Mouse (Mus musculus) right cerebral cortex, postnatal 10 days (tissue): ENCODE results near the gene Hgf.

Source experiments
- DNase-seq, 2 experiments: peaks; one replicate each; pipeline ENCODE4 v3.0.0; 2021; ENCODE audit warnings: low spot score in 2 of 2

The Hgf gene

GRCm38 (mm10) chr5:16553304-16554047, at the start of gene Hgf:
TSS of gene Hgf (plus strand) at chr5:16553495.
- peak; percentile 50 to 51 for DNase-seq

GRCm38 (mm10) chr5:16506702-16507350, 46.5 kb upstream of the Hgf start:
- peak in 1 of 2 experiments; percentile 23 for DNase-seq

GRCm38 (mm10) chr5:16531619-16532277, 21.5 kb upstream of the Hgf start:
- DNase-seq, result no peak

- no peak for DNase-seq
Observed at GRCm38 (mm10) chr5:16538067-16538466, 15.2 kb upstream of the Hgf start.

- DNase-seq, result no peak
Observed at GRCm38 (mm10) chr5:16541561-16542116, 11.7 kb upstream of the Hgf start.

GRCm38 (mm10) chr5:16547490-16547889, 5.8 kb upstream of the Hgf start:
- no peak for DNase-seq

- no peak for DNase-seq
Observed at GRCm38 (mm10) chr5:16552647-16553046, 648 bp upstream of the Hgf start.

- DNase-seq, result no peak
Observed at GRCm38 (mm10) chr5:16560247-16560646, 7.0 kb downstream of the Hgf start.

- DNase-seq, result no peak
Observed at GRCm38 (mm10) chr5:16568997-16569396, 15.7 kb downstream of the Hgf start.

- no peak for DNase-seq
Observed at GRCm38 (mm10) chr5:16577882-16578742, 24.8 kb downstream of the Hgf start.

- DNase-seq, result no peak
Observed at GRCm38 (mm10) chr5:16595699-16596098, 42.4 kb downstream of the Hgf start.

- DNase-seq, result no peak
Observed at GRCm38 (mm10) chr5:16597996-16598395, 44.7 kb downstream of the Hgf start.

GRCm38 (mm10) chr5:16601463-16601862, 48.2 kb downstream of the Hgf start:
- no peak for DNase-seq

GRCm38 (mm10) chr5:16632996-16633395, 79.7 kb downstream of the Hgf start:
- no peak for DNase-seq

- DNase-seq, result no peak
Observed at GRCm38 (mm10) chr5:16646417-16646816, 93.1 kb downstream of the Hgf start.

- DNase-seq, result no peak
Observed at GRCm38 (mm10) chr5:16647701-16648100, 94.4 kb downstream of the Hgf start.

- DNase-seq, result no peak
Observed at GRCm38 (mm10) chr5:16650240-16650639, 96.9 kb downstream of the Hgf start.

- no peak for DNase-seq
Observed at GRCm38 (mm10) chr5:16654022-16654421, 100.7 kb downstream of the Hgf start.
